Mouse (Mus musculus) liver, postnatal 0 days (tissue): ENCODE results near the gene Trim47.

ENCODE experiments used
- CTCF ChIP-seq: sonication (generic); IDR thresholded peaks from 2 replicates; pipeline ENCODE4 v1.5.1; 2016; ENCODE audit warnings: antibody characterized with exemption, low read depth
- EP300 ChIP-seq: IDR thresholded peaks from 2 replicates; pipeline ENCODE4 v1.6.1; 2016; ENCODE audit warnings: antibody characterized with exemption, low read depth, mild to moderate bottlenecking

DNA sequence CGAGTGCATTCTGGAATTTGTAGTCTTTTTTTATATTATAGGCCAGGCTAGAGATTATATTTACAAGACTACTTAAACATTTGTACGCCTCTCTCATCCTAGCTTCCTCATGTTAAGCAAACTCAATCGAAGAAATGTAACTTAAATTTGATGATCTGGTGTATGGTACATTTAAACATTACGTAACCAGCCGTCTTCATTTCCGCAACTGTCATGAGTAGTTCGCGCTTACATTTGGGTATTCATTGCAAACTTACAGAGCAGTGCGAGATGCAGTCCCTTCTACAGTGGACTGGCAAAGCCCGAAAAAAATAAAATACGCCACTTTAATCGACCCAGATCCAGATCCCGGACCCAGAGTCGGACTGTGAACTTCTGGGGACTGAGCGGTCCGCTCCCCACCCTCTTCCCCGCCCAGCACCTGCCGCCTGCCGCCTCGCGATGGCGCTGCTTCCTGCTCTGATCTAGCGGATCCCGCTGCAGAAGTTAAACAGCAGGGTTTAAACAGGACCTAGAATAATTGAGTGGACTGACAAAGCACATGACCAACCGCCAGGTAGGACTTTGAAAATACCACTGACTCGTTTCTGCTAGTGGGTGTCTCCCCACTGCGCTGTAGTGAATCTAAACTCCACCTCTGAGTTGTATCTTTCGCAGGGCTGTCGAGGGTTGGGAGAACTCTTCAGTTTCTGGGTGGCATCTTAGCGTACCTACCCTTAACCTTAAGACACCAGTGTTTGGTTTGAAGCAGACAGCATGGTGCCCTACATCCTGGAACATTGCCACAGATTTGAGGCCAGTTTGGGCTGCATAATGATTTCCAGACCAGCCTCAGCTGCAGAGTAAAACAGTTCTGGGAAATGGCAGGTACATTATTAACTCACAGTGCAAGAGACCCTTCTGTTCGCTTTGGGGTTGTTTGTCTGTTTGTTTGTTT, 39.5 kb downstream of the Trim47 start:
- TF ChIP-seq CTCF (peak; percentile 97), EP300 (peak; percentile 27)
